Mouse (Mus musculus) intestine, embryonic 15.5 days (tissue): Measurements from ENCODE around the gene Psmd11. TPM values are rescaled to one million over a fixed set of nuclear protein-coding genes. Genes with fewer than 3 reads are reported as not detected.

Experiments
- ATAC-seq: fragments of 200-750 bp; cut with Nextera tagmentation; 2 replicates; pipeline ENCODE4 v1.8.0; 2017; ENCODE audit warnings: moderate TSS enrichment, moderate library complexity
- H3K27ac ChIP-seq: fragments of 300-500 bp; sonication (generic); 2 replicates; pipeline ENCODE4 v1.5.1; 2015; ENCODE audit warnings: mild to moderate bottlenecking, inconsistent platforms
- H3K27me3 ChIP-seq: fragments of 300-500 bp; sonication (generic); replicated peaks from 2 replicates; pipeline ENCODE4 v1.6.1; 2015; ENCODE audit warnings: inconsistent platforms
- H3K36me3 ChIP-seq: fragments of 300-500 bp; sonication (generic); 2 replicates; pipeline ENCODE4 v1.6.1; 2015; ENCODE audit warnings: inconsistent platforms
- H3K4me1 ChIP-seq: fragments of 300-500 bp; sonication (generic); replicated peaks from 2 replicates; pipeline ENCODE4 v1.6.1; 2015; ENCODE audit warnings: inconsistent platforms
- H3K4me2 ChIP-seq: fragments of 300-500 bp; sonication (generic); replicated peaks from 2 replicates; pipeline ENCODE4 v1.6.1; 2015; ENCODE audit warnings: mild to moderate bottlenecking, inconsistent platforms
- H3K4me3 ChIP-seq: fragments of 300-500 bp; sonication (generic); replicated peaks from 2 replicates; pipeline ENCODE4 v1.5.1; 2015; ENCODE audit warnings: inconsistent platforms
- H3K9ac ChIP-seq: fragments of 300-500 bp; sonication (generic); 2 replicates; pipeline ENCODE4 v1.6.1; 2015; ENCODE audit warnings: inconsistent platforms
- H3K9me3 ChIP-seq: fragments of 300-500 bp; sonication (generic); 2 replicates; pipeline ENCODE4 v1.6.1; 2016; ENCODE audit warnings: inconsistent platforms
- WGBS: fragments of 180-500 bp; shearing (Covaris S2); methylation state at CpG from one replicate; pipeline ENCODE4 v1.1.7; 2015; 5-methylcytosine and 5-hydroxymethylcytosine counted together
- polyA plus RNA-seq: library from polyadenylated mRNA; unstranded; fragments of >200 nt; fragmentation: Nextera tagmentation; extraction: Ambion mirVana; gene quantifications from 2 replicates; pipeline ENCODE4 v1.2.1, GENCODE M21; 2015

The Psmd11 gene
- polyA plus RNA-seq, 1 experiment from 2014 or later, result 297 TPM

DNA sequence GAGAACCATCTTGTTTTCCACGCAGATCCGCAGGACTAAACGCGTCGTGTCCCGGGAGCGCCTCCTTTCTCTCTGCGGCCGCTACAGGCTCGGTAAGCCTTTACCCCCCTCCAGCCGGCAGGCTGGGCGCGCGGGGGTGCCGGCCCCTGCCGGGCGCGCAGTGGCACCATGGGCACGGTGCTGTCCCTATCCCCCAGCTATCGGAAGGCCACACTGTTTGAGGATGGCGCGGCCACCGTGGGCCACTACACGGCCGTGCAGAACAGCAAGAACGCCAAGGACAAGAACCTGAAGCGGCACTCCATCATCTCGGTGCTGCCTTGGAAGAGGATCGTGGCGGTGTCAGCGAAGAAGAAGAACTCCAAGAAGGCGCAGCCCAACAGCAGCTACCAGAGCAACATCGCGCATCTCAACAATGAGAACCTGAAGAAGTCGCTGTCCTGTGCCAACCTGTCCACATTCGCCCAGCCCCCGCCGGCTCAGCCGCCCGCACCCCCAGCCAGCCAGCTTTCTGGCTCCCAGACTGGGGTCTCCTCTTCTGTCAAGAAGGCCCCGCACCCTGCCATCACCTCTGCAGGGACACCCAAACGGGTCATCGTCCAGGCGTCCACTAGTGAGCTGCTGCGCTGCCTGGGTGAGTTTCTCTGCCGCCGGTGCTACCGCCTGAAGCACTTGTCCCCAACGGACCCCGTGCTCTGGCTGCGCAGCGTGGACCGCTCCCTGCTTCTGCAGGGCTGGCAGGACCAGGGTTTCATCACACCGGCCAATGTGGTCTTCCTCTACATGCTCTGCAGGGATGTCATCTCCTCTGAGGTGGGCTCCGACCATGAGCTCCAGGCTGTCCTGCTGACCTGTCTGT, 49.2 kb downstream of the Psmd11 start:
- no peak; the same call in 1 of the 2 replicates for ATAC-seq
- 16% methylated on average over 53 of the region's 55 CpGs for WGBS
- Histone ChIP-seq H3K36me3 (0 out of 2 replicates have a peak, but pooled peaks cover 4% of the 10 kb centered on the region), H3K27me3 (0 out of 2 replicates have a peak, but pooled peaks cover 2% of the 10 kb centered on the region), H3K9ac (peak overlapping the region; percentile 71), H3K27ac (peak overlapping the region; percentile 72), H3K9me3 (no peaks in the 10 kb centered on the region), H3K4me3 (peak overlapping the region; percentile 74), H3K4me1 (peaks cover 11% of the 10 kb centered on the region), H3K4me2 (peak overlapping the region; percentile 100)

DNA sequence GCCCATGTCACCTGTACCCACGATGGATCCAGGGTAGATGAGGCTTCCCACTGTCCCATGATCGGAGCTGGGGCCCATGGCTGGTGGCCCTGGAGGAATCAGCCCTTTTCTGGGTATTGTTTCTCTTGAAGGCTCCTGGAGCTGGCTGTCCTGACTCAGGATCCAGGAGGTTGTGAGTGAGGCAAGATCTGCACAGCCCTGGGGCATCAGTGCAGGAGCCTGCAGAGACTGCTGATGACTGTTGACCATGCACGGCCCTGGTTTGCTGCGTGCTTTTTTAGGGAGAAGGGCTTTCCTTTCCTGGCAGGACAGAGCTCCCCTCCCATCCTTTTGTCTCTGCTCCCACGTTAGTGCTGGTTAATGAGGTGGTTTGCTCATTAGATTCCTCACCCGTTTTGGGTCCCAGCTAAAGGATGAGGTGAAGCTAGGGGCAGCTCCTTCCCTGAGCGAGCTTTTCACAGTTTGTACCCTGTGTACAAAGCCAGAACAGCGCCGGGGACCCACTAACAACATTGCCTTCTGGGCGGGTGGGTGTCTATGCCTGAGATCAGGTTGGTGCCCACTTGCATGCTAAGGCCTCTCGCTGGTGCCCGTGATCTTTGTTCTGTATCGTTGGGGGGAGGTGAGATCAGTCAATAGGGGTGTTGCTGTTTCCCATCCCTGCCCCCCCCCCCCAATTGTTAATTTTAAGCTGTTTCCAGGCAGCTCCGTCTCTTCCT, 50.4 kb downstream of the Psmd11 start:
- H3K4me3 ChIP-seq, result 0 out of 2 replicates have a peak overlapping the region, but pooled peaks have one; percentile 1
- H3K27me3 ChIP-seq, result 0 out of 2 replicates have a peak, but pooled peaks cover 2% of the 10 kb centered on the region
- H3K9ac ChIP-seq, result no peak overlapping the region
- ATAC-seq, result no peak
- WGBS, result 75% methylated on average over 14 of the region's 14 CpGs
- peak overlapping the region; percentile 100 for H3K4me2 ChIP-seq
- no peaks in the 10 kb centered on the region for H3K9me3 ChIP-seq
- H3K27ac ChIP-seq, result no peak overlapping the region
- no peaks in the 10 kb centered on the region for H3K36me3 ChIP-seq
- H3K4me1 ChIP-seq, result peaks cover 11% of the 10 kb centered on the region

DNA sequence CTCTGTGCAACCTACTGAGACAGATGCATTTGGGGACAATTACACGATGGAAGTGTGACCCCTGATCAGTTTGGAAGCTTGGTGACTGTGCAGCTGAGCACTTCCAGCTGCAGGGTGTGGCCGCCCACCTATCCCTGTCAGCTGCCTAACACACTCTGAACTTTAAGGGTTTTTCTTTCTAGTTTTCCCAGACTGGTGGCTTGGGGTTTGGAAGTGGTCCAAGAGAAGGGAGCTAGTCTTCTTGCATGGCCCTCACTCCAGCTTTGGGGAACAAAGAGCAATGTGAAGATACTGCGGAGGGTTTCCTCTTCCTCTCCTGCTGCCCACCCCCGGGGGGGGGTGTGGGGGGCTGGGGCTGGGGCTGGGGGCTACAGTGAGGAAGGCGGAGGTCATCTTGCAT, 51.0 kb downstream of the Psmd11 start:
- 74% methylated on average over 5 of the region's 5 CpGs for WGBS
- Histone ChIP-seq H3K9ac (no peak overlapping the region), H3K27ac (no peak overlapping the region), H3K4me1 (peaks cover 11% of the 10 kb centered on the region), H3K27me3 (0 out of 2 replicates have a peak, but pooled peaks cover 2% of the 10 kb centered on the region), H3K36me3 (no peaks in the 10 kb centered on the region), H3K9me3 (no peaks in the 10 kb centered on the region), H3K4me2 (peak overlapping the region; percentile 100; the same call in 1 of the 2 replicates), H3K4me3 (no peak overlapping the region)
- ATAC-seq, result no peak

DNA sequence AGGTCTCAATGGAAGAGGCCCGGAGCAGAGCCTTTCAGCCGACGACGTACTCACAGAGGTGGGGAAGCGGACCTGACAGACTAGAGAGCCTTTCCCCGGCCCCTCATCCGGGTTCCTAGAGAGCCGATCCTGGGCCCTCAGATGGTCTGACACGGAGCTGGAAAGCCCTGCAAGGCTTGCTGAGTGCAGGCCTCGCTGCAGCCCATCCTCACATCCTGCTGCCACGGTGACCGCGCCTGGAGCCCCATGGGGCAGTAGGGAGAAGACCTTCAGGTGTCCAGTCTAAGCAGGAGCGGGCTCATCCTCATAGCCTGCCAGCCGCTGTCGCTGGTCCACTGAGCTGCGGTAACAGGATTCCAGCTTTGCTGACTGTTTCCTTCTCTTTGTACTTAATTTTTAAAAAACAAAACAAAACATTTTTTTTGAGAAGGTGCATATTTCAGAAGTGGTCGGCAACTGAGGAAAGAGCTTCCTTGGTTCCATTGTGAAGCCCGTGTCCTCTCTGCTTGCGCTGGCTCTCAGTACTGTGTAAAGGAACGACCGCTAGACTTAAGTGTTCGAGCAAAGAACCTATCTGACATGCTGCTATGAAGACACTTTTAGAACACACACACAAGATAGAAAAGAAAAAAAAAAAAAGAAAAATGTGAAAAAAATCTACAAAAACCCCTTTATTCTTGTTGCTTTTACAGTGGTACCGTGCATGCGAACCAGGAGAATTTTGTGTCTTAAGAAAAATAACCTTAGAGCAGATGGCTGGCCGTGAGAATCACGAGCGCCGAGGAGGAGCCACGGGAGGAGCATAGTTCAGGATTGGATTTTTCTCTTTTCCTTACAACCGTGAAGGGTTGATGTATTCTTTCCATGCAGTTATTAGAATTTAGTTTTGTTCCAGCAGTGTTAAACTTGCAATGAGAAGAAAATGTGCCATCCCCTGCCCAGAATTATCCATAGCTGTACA, 51.8 kb downstream of the Psmd11 start:
- H3K4me2 ChIP-seq, result no peak overlapping the region
- no peaks in the 10 kb centered on the region for H3K9me3 ChIP-seq
- 86% methylated on average over 31 of the region's 31 CpGs for WGBS
- H3K4me1 ChIP-seq, result peaks cover 11% of the 10 kb centered on the region
- ATAC-seq, result no peak
- H3K9ac ChIP-seq, result no peak overlapping the region
- H3K36me3 ChIP-seq, result no peaks in the 10 kb centered on the region
- H3K4me3 ChIP-seq, result no peak overlapping the region
- 0 out of 2 replicates have a peak, but pooled peaks cover 2% of the 10 kb centered on the region for H3K27me3 ChIP-seq
- no peak overlapping the region for H3K27ac ChIP-seq

DNA sequence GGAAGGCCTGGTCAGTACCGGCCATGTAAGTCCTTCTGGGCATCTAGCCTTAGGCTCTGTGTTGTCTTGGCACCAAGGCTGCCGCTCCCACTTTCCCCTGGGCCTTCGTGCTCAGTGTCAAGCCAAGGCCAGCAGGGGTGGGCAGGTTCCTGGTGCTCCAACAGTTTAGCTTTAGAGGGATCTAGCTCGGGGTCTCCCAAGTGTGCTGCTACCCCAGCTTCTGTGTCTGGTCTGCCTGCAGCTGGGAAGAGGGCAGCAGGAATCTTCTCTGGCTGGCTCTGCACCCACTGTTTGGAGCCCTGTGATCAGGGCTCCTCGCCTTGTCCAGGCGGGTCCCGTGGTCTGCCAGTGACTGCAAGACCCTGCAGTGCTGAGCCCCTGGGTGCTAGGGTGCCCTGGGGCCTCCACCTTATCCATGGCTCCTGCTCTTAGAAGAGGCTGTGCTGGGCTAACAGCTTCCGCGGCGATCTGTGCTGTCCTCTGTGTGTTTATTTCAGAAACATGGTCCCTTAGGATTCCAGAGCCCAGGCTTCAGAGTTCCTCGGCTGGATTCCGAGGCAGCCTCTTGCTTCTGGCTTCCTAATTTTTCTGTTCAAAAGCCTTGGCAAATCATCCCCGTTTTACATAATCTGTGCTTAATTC, 53.1 kb downstream of the Psmd11 start:
- Histone ChIP-seq H3K36me3 (no peaks in the 10 kb centered on the region), H3K4me2 (no peak overlapping the region), H3K27me3 (0 out of 2 replicates have a peak, but pooled peaks cover 2% of the 10 kb centered on the region), H3K27ac (no peak overlapping the region), H3K9ac (no peak overlapping the region), H3K9me3 (no peaks in the 10 kb centered on the region), H3K4me1 (peaks cover 11% of the 10 kb centered on the region), H3K4me3 (no peak overlapping the region)
- ATAC-seq, result no peak
- 75% methylated on average over 13 of the region's 13 CpGs for WGBS

DNA sequence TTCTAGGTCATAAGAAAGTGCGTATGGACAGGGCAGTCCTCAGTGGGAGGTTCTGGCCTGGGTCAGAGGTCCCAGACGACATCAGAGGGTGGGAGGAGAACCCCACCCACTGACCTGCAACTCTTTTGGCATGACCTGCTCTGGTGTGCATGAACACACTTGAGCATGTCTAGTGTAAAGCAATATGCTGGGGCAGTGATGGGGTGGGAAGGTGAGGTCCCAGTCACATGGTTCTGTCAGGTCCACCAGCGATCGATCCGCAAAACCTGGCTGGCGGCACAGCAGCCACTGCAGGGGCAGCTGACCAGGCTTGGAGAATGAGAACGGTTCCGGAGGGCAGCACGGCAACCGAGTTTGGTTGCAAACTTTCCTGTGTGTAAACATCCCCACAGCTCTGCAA, 53.9 kb downstream of the Psmd11 start:
- 73% methylated on average over 10 of the region's 10 CpGs for WGBS
- Histone ChIP-seq H3K4me2 (no peak overlapping the region), H3K36me3 (no peaks in the 10 kb centered on the region), H3K9ac (no peak overlapping the region), H3K9me3 (no peaks in the 10 kb centered on the region), H3K4me1 (peaks cover 8% of the 10 kb centered on the region), H3K27ac (no peak overlapping the region), H3K4me3 (no peak overlapping the region), H3K27me3 (0 out of 2 replicates have a peak, but pooled peaks cover 2% of the 10 kb centered on the region)
- ATAC-seq, result no peak

DNA sequence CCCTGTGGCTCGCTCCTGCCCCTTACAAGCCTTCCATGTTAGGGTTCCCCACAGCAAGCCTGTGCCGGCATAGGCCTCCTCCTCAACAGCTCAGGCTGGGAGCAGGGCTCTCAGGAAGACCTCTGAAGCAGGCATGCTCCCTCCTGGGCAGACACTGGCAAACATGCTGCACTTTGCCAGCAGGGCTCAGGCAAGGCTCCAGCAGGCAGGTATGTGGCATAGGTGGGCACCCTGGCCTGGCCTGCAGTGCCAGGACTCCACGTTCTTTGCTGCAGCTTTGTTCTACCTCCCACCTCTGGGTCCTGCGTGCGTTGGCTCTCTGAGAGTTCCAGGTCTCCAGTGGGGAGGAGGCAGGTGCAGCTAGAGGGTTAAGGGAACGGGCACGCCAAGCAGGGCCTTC, 54.5 kb downstream of the Psmd11 start:
- Histone ChIP-seq H3K36me3 (no peaks in the 10 kb centered on the region), H3K4me3 (no peak overlapping the region), H3K4me2 (no peak overlapping the region), H3K9ac (no peak overlapping the region), H3K4me1 (peaks cover 2% of the 10 kb centered on the region), H3K27ac (no peak overlapping the region), H3K9me3 (no peaks in the 10 kb centered on the region), H3K27me3 (0 out of 2 replicates have a peak, but pooled peaks cover 2% of the 10 kb centered on the region)
- ATAC-seq, result no peak
- 87% methylated on average over 7 of the region's 7 CpGs for WGBS

DNA sequence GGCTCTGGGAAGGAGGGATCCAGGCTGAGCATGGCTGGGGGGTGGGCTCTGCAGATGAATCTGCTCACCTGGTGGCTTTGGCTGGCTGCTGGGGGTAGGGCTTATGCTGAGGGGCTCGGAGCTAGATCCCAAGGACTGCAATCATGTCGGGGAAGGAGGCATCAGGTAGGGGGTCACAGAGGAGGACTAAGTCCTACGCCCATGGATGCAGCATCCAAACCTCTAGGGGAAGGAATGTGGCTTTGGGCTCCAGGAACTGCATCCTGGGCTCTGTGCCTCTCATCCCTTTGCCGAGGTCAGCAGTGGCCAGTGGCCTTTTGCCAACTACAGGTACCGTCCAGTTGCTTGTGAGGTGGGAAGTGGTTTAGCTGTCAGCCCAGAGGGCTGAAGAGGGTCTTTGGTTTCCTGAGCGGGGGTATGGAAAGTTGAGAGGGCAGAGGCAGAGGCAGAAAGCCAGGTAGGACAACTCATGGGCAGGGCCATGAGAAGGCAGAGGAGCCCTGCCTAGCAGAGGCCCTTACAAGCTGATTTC, 55.2 kb downstream of the Psmd11 start:
- Histone ChIP-seq H3K4me3 (no peak overlapping the region), H3K9ac (no peak overlapping the region), H3K4me1 (no peaks in the 10 kb centered on the region), H3K36me3 (no peaks in the 10 kb centered on the region), H3K4me2 (no peak overlapping the region), H3K27ac (no peak overlapping the region), H3K9me3 (no peaks in the 10 kb centered on the region), H3K27me3 (no peaks in the 10 kb centered on the region)
- ATAC-seq, result no peak
- 82% methylated on average over 6 of the region's 6 CpGs for whole genome bisulfite sequencing

DNA sequence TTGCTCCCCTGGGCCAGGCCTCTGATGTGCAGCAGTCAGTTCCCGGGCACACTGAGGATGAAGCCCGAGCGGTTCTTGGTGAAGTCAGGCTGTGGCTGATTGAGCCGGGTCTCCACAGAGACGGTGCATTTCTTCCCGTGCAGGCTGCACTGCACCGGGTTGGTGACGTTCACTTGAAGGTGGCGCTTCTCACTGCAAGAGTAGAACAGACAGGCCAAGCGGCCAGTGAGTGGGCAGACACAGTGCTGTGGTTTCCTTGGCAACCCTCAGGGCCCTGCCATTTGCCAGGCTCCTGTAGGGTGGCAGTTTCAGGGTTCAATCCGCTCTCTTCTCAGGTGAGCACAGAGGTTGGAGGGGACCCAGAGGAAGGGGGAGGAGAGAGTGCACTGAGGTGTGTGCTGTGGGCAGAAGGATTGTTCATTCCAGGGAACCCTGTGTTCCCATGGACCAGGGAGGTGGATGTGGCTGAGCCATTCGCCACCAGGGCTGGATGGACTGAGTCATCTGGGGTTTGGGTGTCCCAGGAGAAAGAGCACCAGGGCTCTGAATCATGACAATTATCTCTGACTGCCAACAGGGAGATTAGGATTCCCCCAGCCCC, 55.9 kb downstream of the Psmd11 start:
- Histone ChIP-seq H3K27ac (no peak overlapping the region), H3K9me3 (no peaks in the 10 kb centered on the region), H3K4me1 (peaks cover 4% of the 10 kb centered on the region; the same call in 1 of the 2 replicates), H3K9ac (no peak overlapping the region), H3K36me3 (no peaks in the 10 kb centered on the region), H3K4me2 (no peak overlapping the region), H3K27me3 (no peaks in the 10 kb centered on the region), H3K4me3 (no peak overlapping the region)
- WGBS, result 64% methylated on average over 12 of the region's 12 CpGs
- no peak for ATAC-seq

DNA sequence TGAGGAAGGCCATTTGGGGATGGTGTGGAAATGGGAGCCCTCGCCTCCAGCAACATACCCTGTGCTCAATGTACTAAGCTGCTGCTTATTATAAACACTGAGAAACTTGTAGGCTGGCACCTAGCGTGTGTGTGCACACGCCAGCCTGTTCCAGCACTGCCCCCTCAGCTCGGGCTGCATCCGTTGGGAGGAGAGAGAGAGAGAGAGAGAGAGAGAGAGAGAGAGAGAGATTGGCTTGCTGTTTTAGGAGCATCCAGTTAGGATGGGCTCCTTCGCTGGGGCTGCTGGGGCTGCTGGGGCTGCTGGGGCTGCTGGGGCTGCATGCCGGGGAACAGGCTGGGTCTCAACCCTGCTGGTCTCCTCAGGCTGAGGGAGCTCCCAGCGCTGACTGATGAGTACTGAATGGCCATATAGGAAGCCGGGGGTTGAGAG, 56.7 kb downstream of the Psmd11 start:
- 73% methylated on average over 9 of the region's 9 CpGs for WGBS
- no peaks in the 10 kb centered on the region for H3K27me3 ChIP-seq
- no peak overlapping the region for H3K4me2 ChIP-seq
- no peaks in the 10 kb centered on the region for H3K9me3 ChIP-seq
- no peak for ATAC-seq
- H3K9ac ChIP-seq, result no peak overlapping the region
- no peak overlapping the region for H3K4me3 ChIP-seq
- H3K4me1 ChIP-seq, result peaks cover 6% of the 10 kb centered on the region; the same call in 1 of the 2 replicates
- H3K36me3 ChIP-seq, result no peaks in the 10 kb centered on the region
- no peak overlapping the region for H3K27ac ChIP-seq
